Mouse (Mus musculus): ENCODE measurements around the gene Brd1. TPM values are rescaled to one million over a fixed set of nuclear protein-coding genes. Genes with fewer than 3 reads are reported as not detected.
"Not testable (repeated sequence)": the region's sequence is repeated elsewhere in the genome, so short reads cannot be mapped to it uniquely, and the experiment has no call there.

The Brd1 gene
- polyA plus RNA-seq, 1 experiment: 26.1 TPM

GRCm38 (mm10) chr15:88752403-88752733 is 18.3 kb upstream of the Brd1 start:
- TF ChIP-seq CTCF (IDR thresholded peaks at IDR 0.05; ENCODE audit: borderline replicate concordance, insufficient read depth, low read depth, low read length) (no peak), POLR2A (IDR thresholded peaks at IDR 0.05; ENCODE audit: borderline replicate concordance, insufficient read depth, low read length) (no peak)
- H3K4me3 ChIP-seq (replicated peaks; ENCODE audit: insufficient read depth, low read depth, low read length): peak overlapping the region; percentile 96
- H3K4me1 ChIP-seq (ENCODE audit: control insufficient read depth, insufficient read depth, low read length): peaks cover 4% of the 10 kb centered on the region; the same call in 1 of the 2 replicates
- H3K27me3 ChIP-seq (ENCODE audit: control insufficient read depth, insufficient read depth, low read length): no peaks in the 10 kb centered on the region
- no peak for DNase-seq
- 0 out of 2 replicates have a peak overlapping the region, but pooled peaks have one; percentile 2 for H3K27ac ChIP-seq (ENCODE audit: insufficient read depth, low read length)
- WGBS: 2% methylated on average over 8 of the region's 8 CpGs

GRCm38 (mm10) chr15:88751564-88752402 is 17.8 kb upstream of the Brd1 start, which contains the start of gene Zbed4:
Gene Zbed4, plus strand, starts transcription at chr15:88751660.
- H3K4me1 ChIP-seq (ENCODE audit: control insufficient read depth, insufficient read depth, low read length): peaks cover 4% of the 10 kb centered on the region; the same call in 1 of the 2 replicates
- H3K27ac ChIP-seq (ENCODE audit: insufficient read depth, low read length): peak within 1 kb of the TSS; percentile 80
- no peak for TF ChIP-seq POLR2A (IDR thresholded peaks at IDR 0.05; ENCODE audit: borderline replicate concordance, insufficient read depth, low read length)
- no peak for TF ChIP-seq CTCF (IDR thresholded peaks at IDR 0.05; ENCODE audit: borderline replicate concordance, insufficient read depth, low read depth, low read length)
- H3K4me3 ChIP-seq (replicated peaks; ENCODE audit: insufficient read depth, low read depth, low read length): peak within 1 kb of the TSS; percentile 96
- peak; percentile 45 to 65 for DNase-seq
- under 1% methylated on average over 92 of the region's 119 CpGs for WGBS
- H3K27me3 ChIP-seq (ENCODE audit: control insufficient read depth, insufficient read depth, low read length): no peaks in the 10 kb centered on the region

GRCm38 (mm10) chr15:88750677-88751563 is 16.9 kb upstream of the Brd1 start:
- peak; percentile 99 to 100 for DNase-seq
- H3K27ac ChIP-seq (ENCODE audit: insufficient read depth, low read length): peak overlapping the region; percentile 80
- H3K4me1 ChIP-seq (ENCODE audit: control insufficient read depth, insufficient read depth, low read length): peaks cover 4% of the 10 kb centered on the region; the same call in 1 of the 2 replicates
- WGBS: 7% methylated on average over 54 of the region's 54 CpGs
- no peaks in the 10 kb centered on the region for H3K27me3 ChIP-seq (ENCODE audit: control insufficient read depth, insufficient read depth, low read length)
- TF ChIP-seq CTCF (IDR thresholded peaks at IDR 0.05; ENCODE audit: borderline replicate concordance, insufficient read depth, low read depth, low read length) (no peak), POLR2A (IDR thresholded peaks at IDR 0.05; ENCODE audit: borderline replicate concordance, insufficient read depth, low read length) (peak; percentile 92)
- H3K4me3 ChIP-seq (replicated peaks; ENCODE audit: insufficient read depth, low read depth, low read length): peak overlapping the region; percentile 69

- no peak overlapping the region for H3K27ac ChIP-seq (ENCODE audit: insufficient read depth, low read length)
- DNase-seq: no peak
- WGBS: 95% methylated on average over 10 of the region's 10 CpGs
- H3K4me1 ChIP-seq (ENCODE audit: control insufficient read depth, insufficient read depth, low read length): peaks cover 4% of the 10 kb centered on the region; the same call in 1 of the 2 replicates
- H3K4me3 ChIP-seq (replicated peaks; ENCODE audit: insufficient read depth, low read depth, low read length): no peak overlapping the region
- no peak for TF ChIP-seq CTCF (IDR thresholded peaks at IDR 0.05; ENCODE audit: borderline replicate concordance, insufficient read depth, low read depth, low read length)
- TF ChIP-seq POLR2A (IDR thresholded peaks at IDR 0.05; ENCODE audit: borderline replicate concordance, insufficient read depth, low read length): no peak
- no peaks in the 10 kb centered on the region for H3K27me3 ChIP-seq (ENCODE audit: control insufficient read depth, insufficient read depth, low read length)
Observed at GRCm38 (mm10) chr15:88750032-88750431, 16.0 kb upstream of the Brd1 start.

- not testable (repeated sequence) for H3K27ac ChIP-seq (ENCODE audit: insufficient read depth, low read length); H3K27me3 ChIP-seq (ENCODE audit: control insufficient read depth, insufficient read depth, low read length); H3K4me3 ChIP-seq (replicated peaks; ENCODE audit: insufficient read depth, low read depth, low read length); H3K4me1 ChIP-seq (ENCODE audit: control insufficient read depth, insufficient read depth, low read length); DNase-seq
- WGBS: 94% methylated on average over 8 of the region's 8 CpGs
Observed at GRCm38 (mm10) chr15:88749617-88750016, 15.6 kb upstream of the Brd1 start.

GRCm38 (mm10) chr15:88745926-88746325 is 11.9 kb upstream of the Brd1 start:
- no peaks in the 10 kb centered on the region for H3K27me3 ChIP-seq (ENCODE audit: control insufficient read depth, insufficient read depth, low read length)
- TF ChIP-seq CTCF (IDR thresholded peaks at IDR 0.05; ENCODE audit: borderline replicate concordance, insufficient read depth, low read depth, low read length): no peak
- TF ChIP-seq POLR2A (IDR thresholded peaks at IDR 0.05; ENCODE audit: borderline replicate concordance, insufficient read depth, low read length): no peak
- DNase-seq: no peak
- H3K4me3 ChIP-seq (replicated peaks; ENCODE audit: insufficient read depth, low read depth, low read length): no peak overlapping the region
- H3K27ac ChIP-seq (ENCODE audit: insufficient read depth, low read length): no peak overlapping the region
- WGBS: 49% methylated on average over 3 of the region's 3 CpGs
- H3K4me1 ChIP-seq (ENCODE audit: control insufficient read depth, insufficient read depth, low read length): peaks cover 4% of the 10 kb centered on the region; the same call in 1 of the 2 replicates

- WGBS: 83% methylated on average over 3 of the region's 3 CpGs
- no peak for TF ChIP-seq POLR2A (IDR thresholded peaks at IDR 0.05; ENCODE audit: borderline replicate concordance, insufficient read depth, low read length)
- TF ChIP-seq CTCF (IDR thresholded peaks at IDR 0.05; ENCODE audit: borderline replicate concordance, insufficient read depth, low read depth, low read length): no peak
- Histone ChIP-seq H3K4me1 (ENCODE audit: control insufficient read depth, insufficient read depth, low read length) (no peaks in the 10 kb centered on the region), H3K27me3 (ENCODE audit: control insufficient read depth, insufficient read depth, low read length) (no peaks in the 10 kb centered on the region), H3K4me3 (replicated peaks; ENCODE audit: insufficient read depth, low read depth, low read length) (no peak overlapping the region), H3K27ac (ENCODE audit: insufficient read depth, low read length) (no peak overlapping the region)
- DNase-seq: no peak
Observed at GRCm38 (mm10) chr15:88745347-88745746, 11.3 kb upstream of the Brd1 start.

GRCm38 (mm10) chr15:88743371-88743770 is 9.3 kb upstream of the Brd1 start:
- H3K4me3 ChIP-seq (replicated peaks; ENCODE audit: insufficient read depth, low read depth, low read length); DNase-seq; H3K27me3 ChIP-seq (ENCODE audit: control insufficient read depth, insufficient read depth, low read length); H3K27ac ChIP-seq (ENCODE audit: insufficient read depth, low read length); H3K4me1 ChIP-seq (ENCODE audit: control insufficient read depth, insufficient read depth, low read length): not testable (repeated sequence)
- 91% methylated on average over 5 of the region's 5 CpGs for WGBS

Data from cerebellum, adult 2 months (tissue).